Mouse (Mus musculus): ENCODE data around the gene Eci1. TPM values are rescaled to one million over a fixed set of nuclear protein-coding genes. Genes with fewer than 3 reads are reported as not detected.

The Eci1 gene
- total and polyA plus RNA-seq, 2 experiments from 2014 or later = 595 to 624 TPM

DNA sequence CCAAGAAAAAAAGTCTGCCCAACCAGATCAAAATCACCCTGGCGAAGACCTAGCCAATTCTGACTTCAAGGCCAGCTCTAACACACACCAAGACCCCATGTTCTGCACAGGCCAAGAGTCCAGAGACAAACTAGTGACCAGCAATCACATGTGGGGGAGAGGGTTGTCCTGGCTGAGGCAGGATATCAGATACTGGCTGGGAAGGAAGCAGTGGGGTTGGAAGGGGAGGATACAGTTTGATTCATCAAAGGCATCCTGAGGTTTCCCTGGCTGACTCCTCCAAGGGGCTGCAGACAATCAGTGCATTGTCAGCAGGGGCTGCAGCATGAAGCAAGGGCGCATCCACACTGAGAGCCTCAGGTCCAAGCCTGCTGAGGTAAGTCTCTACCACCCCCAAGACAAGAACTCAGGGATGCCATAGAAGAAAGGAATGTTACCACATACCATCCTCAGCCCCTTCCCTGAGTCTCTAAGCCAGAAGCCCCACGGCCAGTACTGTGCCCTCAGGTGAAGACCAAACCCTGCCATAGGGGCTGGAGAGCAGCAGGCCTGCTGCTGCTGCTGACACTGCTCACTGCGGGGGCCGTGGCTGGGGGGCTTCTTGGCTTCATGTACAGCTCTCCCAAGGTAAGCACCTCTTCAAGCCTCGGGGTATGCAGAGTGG, 47.3 kb downstream of the Eci1 start, which contains the start of gene Bricd5:
Gene Bricd5 (plus strand): TSS at position 273 of the 664 bp plus-strand sequence.
- WGBS = 74% methylated on average over 6 of the region's 6 CpGs
- TF ChIP-seq EP300 (IDR thresholded peaks at IDR 0.05; ENCODE audit: low read depth) (no peak), CTCF (IDR thresholded peaks at IDR 0.05; ENCODE audit: low read depth) (no peak)
- Histone ChIP-seq H3K27ac (ENCODE audit: low read depth) (peak within 1 kb of the TSS; percentile 13), H3K4me2 (ENCODE audit: low read depth, low read length) (0 out of 2 replicates have a peak within 1 kb of the TSS, but pooled peaks have one; percentile 21), H3K4me3 (ENCODE audit: low read depth, low read length) (no peak within 1 kb of the TSS), H3K36me3 (replicated peaks; ENCODE audit: control insufficient read depth, insufficient read depth, low read length) (peaks cover 38% of the 10 kb centered on the region), H3K4me1 (ENCODE audit: control insufficient read depth, insufficient read depth) (peaks cover 21% of the 10 kb centered on the region), H3K27me3 (ENCODE audit: control insufficient read depth, insufficient read depth, low read length) (no peaks in the 10 kb centered on the region), H3K9me3 (replicated peaks; ENCODE audit: control insufficient read depth, low read length) (no peaks in the 10 kb centered on the region), H3K9ac (replicated peaks; ENCODE audit: low read depth, low read length) (no peak within 1 kb of the TSS; the same call in 1 of the 2 replicates)
- no peak for DNase-seq (ENCODE audit: low spot score)
- no peak for ATAC-seq (ENCODE audit: insufficient read depth, low read depth)

DNA sequence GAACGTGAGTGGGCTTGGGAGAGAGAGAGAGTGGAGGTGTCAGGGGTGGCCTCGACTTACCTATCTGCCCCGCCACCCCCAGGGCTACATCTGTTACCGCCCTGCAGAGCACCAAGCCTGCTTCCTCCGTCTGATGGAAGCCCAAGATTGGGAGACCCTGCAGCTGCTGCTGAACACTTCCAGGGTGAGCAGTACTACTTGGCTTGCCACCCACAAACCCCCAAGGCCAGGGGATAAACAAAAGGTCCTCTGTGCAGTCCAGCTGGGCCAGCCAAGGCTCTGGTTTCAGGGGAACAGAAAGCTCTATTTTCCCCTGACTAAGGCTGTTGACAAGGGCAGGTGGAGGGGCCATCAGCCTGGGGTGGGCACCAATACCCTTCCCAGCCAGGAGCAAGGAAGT, 48.1 kb downstream of the Eci1 start:
- no peak overlapping the region for H3K27ac ChIP-seq (ENCODE audit: low read depth)
- 80% methylated on average over 5 of the region's 5 CpGs for WGBS
- H3K4me3 ChIP-seq (ENCODE audit: low read depth, low read length) = no peak overlapping the region
- H3K9ac ChIP-seq (replicated peaks; ENCODE audit: low read depth, low read length) = no peak overlapping the region
- H3K4me1 ChIP-seq (ENCODE audit: control insufficient read depth, insufficient read depth) = peaks cover 21% of the 10 kb centered on the region
- ATAC-seq (ENCODE audit: insufficient read depth, low read depth) (no peak), DNase-seq (ENCODE audit: low spot score) (no peak)
- no peak for TF ChIP-seq EP300 (IDR thresholded peaks at IDR 0.05; ENCODE audit: low read depth)
- H3K27me3 ChIP-seq (ENCODE audit: control insufficient read depth, insufficient read depth, low read length) = no peaks in the 10 kb centered on the region
- H3K36me3 ChIP-seq (replicated peaks; ENCODE audit: control insufficient read depth, insufficient read depth, low read length) = peaks cover 38% of the 10 kb centered on the region
- no peaks in the 10 kb centered on the region for H3K9me3 ChIP-seq (replicated peaks; ENCODE audit: control insufficient read depth, low read length)
- no peak overlapping the region for H3K4me2 ChIP-seq (ENCODE audit: low read depth, low read length)

DNA sequence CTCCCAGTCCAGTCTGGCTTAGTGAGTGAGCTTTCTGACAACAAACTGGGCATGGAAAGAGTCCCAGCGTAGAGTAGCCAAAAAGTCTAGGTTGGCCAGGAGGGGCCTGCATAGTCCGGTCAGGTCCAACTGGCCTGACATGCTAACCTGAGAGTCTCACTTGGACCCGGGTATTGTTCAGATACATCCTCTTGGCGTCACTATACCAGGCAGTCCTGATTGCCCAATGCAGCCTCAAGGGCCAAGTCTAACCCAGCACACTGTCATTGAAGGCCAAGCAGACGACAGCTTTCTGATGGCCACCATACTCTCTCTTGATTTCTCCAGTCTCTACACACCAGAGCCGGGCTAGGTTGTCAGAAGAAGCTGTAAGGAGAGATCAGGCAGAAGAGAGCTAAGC, 49.1 kb downstream of the Eci1 start:
- peaks cover 38% of the 10 kb centered on the region for H3K36me3 ChIP-seq (replicated peaks; ENCODE audit: control insufficient read depth, insufficient read depth, low read length)
- H3K27me3 ChIP-seq (ENCODE audit: control insufficient read depth, insufficient read depth, low read length) = no peaks in the 10 kb centered on the region
- H3K4me2 ChIP-seq (ENCODE audit: low read depth, low read length) = no peak overlapping the region
- H3K4me3 ChIP-seq (ENCODE audit: low read depth, low read length) = no peak overlapping the region
- no peaks in the 10 kb centered on the region for H3K9me3 ChIP-seq (replicated peaks; ENCODE audit: control insufficient read depth, low read length)
- no peak overlapping the region for H3K9ac ChIP-seq (replicated peaks; ENCODE audit: low read depth, low read length)
- TF ChIP-seq CTCF (IDR thresholded peaks at IDR 0.05; ENCODE audit: low read depth) (no peak), EP300 (IDR thresholded peaks at IDR 0.05; ENCODE audit: low read depth) (no peak)
- no peak for ATAC-seq (ENCODE audit: insufficient read depth, low read depth)
- 87% methylated on average over 6 of the region's 6 CpGs for WGBS
- peaks cover 21% of the 10 kb centered on the region for H3K4me1 ChIP-seq (ENCODE audit: control insufficient read depth, insufficient read depth)
- no peak overlapping the region for H3K27ac ChIP-seq (ENCODE audit: low read depth)
- no peak for DNase-seq (ENCODE audit: low spot score)

DNA sequence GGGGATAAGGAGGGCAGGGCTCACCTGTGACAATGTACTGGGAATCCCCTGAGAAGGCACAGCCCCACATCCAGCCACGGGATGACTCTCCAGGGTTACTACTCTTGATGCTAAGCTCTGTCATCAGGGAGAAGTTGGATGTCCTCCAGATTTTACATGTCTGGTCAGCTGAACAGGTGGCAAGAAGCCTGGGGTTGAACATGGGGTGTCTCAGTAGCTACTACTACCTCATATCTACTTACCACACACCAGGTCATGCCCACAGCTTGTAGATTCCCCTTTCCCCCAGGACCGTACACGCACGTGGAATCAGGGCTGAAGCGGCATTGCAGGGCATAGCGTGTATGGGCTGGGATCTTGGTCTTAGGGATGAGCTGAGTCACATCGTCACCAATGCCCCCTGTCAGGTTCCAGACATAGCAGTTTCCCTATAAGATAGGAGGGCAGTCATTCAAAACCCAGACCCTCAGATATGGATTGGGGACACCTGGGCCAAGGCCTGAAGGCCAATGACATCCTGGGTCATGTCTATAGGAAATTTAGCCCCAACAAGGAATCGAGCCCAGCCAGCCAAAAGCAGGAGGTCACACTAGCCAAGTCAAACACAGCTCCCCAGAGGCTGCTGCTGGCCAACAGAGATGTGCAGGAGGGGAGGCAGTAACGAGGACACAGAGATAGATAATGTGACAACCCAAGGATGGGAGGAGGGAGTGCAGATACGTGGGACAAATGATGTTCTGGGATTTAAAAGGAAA, 49.8 kb downstream of the Eci1 start:
- Histone ChIP-seq H3K9me3 (replicated peaks; ENCODE audit: control insufficient read depth, low read length) (no peaks in the 10 kb centered on the region), H3K4me1 (ENCODE audit: control insufficient read depth, insufficient read depth) (peaks cover 17% of the 10 kb centered on the region), H3K36me3 (replicated peaks; ENCODE audit: control insufficient read depth, insufficient read depth, low read length) (peaks cover 38% of the 10 kb centered on the region), H3K9ac (replicated peaks; ENCODE audit: low read depth, low read length) (no peak overlapping the region), H3K4me2 (ENCODE audit: low read depth, low read length) (no peak overlapping the region), H3K27me3 (ENCODE audit: control insufficient read depth, insufficient read depth, low read length) (no peaks in the 10 kb centered on the region), H3K4me3 (ENCODE audit: low read depth, low read length) (no peak overlapping the region), H3K27ac (ENCODE audit: low read depth) (no peak overlapping the region)
- WGBS = 83% methylated on average over 10 of the region's 10 CpGs
- TF ChIP-seq CTCF (IDR thresholded peaks at IDR 0.05; ENCODE audit: low read depth) (no peak), EP300 (IDR thresholded peaks at IDR 0.05; ENCODE audit: low read depth) (no peak)
- ATAC-seq (ENCODE audit: insufficient read depth, low read depth) = no peak
- DNase-seq (ENCODE audit: low spot score) = no peak

DNA sequence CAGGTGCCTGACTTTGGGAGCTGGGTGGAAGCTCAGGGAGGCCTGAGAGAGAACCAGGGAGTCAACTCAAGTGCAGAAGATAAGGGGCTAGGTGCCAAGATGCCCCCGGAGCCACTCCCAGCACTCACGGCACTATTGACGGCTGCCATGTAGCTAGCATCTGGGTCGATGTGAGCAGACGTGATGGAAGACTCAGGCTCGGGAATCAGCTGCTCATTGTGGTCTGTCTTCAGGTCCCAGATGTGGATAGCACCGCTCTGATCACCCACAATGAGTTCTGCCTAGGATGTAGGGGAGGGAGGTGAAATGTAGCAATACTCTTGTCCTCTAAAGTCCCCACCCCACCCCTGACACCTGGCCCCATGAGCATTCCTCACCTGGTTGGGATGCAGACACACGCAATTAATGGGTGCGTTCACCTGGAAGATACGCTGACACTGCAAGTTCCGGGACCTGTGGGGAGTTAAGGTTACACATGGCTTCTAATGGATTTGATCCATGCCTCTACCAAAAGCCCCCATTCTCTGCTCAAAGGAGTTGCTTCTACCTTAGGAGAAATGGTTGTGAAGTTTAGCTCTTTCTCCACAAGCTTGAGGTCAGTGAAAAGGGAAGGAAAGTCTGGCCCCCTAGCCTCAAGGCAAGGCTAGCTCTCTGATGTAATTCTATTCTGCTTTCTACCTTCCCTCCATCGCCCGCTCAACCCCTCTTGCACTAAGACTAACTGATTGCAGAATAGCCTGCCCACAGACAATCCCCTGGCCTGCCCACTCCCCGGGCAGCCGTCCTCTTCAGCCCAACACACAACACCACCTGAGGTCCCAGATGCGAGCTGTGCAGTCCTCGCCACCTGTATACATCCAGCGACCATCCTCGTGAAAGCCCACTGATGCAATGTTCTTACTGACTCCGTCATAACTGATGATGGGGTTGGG, 50.9 kb downstream of the Eci1 start:
- Histone ChIP-seq H3K27me3 (ENCODE audit: control insufficient read depth, insufficient read depth, low read length) (no peaks in the 10 kb centered on the region), H3K4me1 (ENCODE audit: control insufficient read depth, insufficient read depth) (peaks cover 8% of the 10 kb centered on the region), H3K4me2 (ENCODE audit: low read depth, low read length) (no peak overlapping the region), H3K4me3 (ENCODE audit: low read depth, low read length) (no peak overlapping the region), H3K27ac (ENCODE audit: low read depth) (no peak overlapping the region), H3K9me3 (replicated peaks; ENCODE audit: control insufficient read depth, low read length) (no peaks in the 10 kb centered on the region), H3K36me3 (replicated peaks; ENCODE audit: control insufficient read depth, insufficient read depth, low read length) (peaks cover 38% of the 10 kb centered on the region), H3K9ac (replicated peaks; ENCODE audit: low read depth, low read length) (no peak overlapping the region)
- ATAC-seq (ENCODE audit: insufficient read depth, low read depth) (no peak), DNase-seq (ENCODE audit: low spot score) (no peak)
- WGBS = 93% methylated on average over 20 of the region's 20 CpGs
- no peak for TF ChIP-seq EP300 (IDR thresholded peaks at IDR 0.05; ENCODE audit: low read depth)
